Mouse (Mus musculus) Muller cell, postnatal 12 days (primary cell): ENCODE results near the gene Fam13a.

Experiments used
- DNase-seq: peaks from one replicate; pipeline ENCODE4 v3.0.0-alpha.2; 2015; ENCODE audit errors: inconsistent ontology term

Fam13a gene

GRCm38 (mm10) chr6:58882271-58882670 lies 142.1 kb downstream of the Fam13a start:
- DNase-seq = no peak
